Mouse (Mus musculus): Measurements from ENCODE around the gene Slc10a1.

GRCm38 (mm10) chr12:80917764-80918163, 50.7 kb downstream of the Slc10a1 start:
- no peak for TF ChIP-seq TAL1 (IDR thresholded peaks at IDR 0.05; ENCODE audit: low read length)
- TF ChIP-seq GATA1 (IDR thresholded peaks at IDR 0.05; ENCODE audit: low read length), result no peak
